ENCODE assay signal across 23 mouse cellular contexts in the genomic region with DNA sequence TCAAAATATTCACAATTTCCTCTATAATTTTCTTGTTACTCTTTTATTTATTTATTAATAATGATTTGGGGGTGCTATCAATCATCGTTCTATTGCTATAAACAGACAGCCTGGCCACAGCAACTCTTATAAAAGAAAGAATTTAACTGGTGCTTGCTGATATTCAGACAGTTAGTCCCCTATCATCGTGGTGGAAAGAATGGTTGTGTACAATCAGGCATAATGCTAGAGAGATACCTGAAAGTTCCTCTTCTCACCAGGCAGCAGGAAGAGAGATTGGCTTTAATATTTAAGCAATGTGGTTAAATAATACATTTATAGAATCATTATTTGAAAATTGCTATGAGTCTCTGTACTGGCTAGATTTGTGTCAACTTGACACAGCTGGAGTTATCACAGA. TPM values are rescaled to one million over a fixed set of nuclear protein-coding genes. Genes with fewer than 3 reads are reported as not detected.
DNase-seq lines count a peak whose midpoint lies in the region; ATAC-seq and TF ChIP-seq lines count a peak whose summit lies in the region.
"Had no signal": no experiment of that assay in that cellular context is flagged by ENCODE, and none has a peak within 500 bp of the region (broad histone marks: within the 10 kb centered on the region; RNA-seq: fewer than 3 reads in every experiment).

No protein-coding gene starts in this region.

- H3K79me2 ChIP-seq in MEL (ENCODE audit: control insufficient read depth, insufficient read depth, low read length, poor library complexity) = no peaks in the 10 kb centered on the region

- H3K27me3 ChIP-seq in MEL (ENCODE audit: control insufficient read depth in 1 of 2, insufficient read depth in 2 of 2, low read length in 2 of 2) = no peaks in the 10 kb centered on the region
- H3K27me3 ChIP-seq: CH12.LX, Patski had no signal

- H3K9ac ChIP-seq in MEL (ENCODE audit: control insufficient read depth, low read depth, low read length, poor library complexity, severe bottlenecking) = no peak overlapping the region

- TF ChIP-seq EP300 in MEL (IDR thresholded peaks at IDR 0.05; ENCODE audit: low read depth in 1 of 2, low read length in 2 of 2) = peak; percentile 81 to 89

- DNase-seq in MEL (ENCODE audit: low read depth, low spot score) = peak; percentile 50
- DNase-seq in embryo, embryonic 9.5 days (ENCODE audit: extremely low spot score) = no peak
- DNase-seq in frontal cortex, postnatal 36 days (ENCODE audit: low spot score in 2 of 2) = no peak
- DNase-seq: adrenal gland, adult 2 months; adrenal gland, adult 8-10 months; adrenal gland, postnatal 10 days; adrenal gland, postnatal 14 days; adrenal gland, postnatal 25 days; adrenal gland, postnatal 36 days; B cell, adult 2 months; cerebellum, adult 11 months; cerebellum, adult 11-12 months; cerebellum, adult 18-20 months; cerebellum, adult 2 months had no signal

- no peak for TF ChIP-seq POLR2A in MEL (IDR thresholded peaks at IDR 0.05; ENCODE audit: control insufficient read depth in 1 of 2, insufficient read depth in 1 of 2, low read depth in 1 of 2, low read length in 2 of 2, poor library complexity in 1 of 2)

- no peak overlapping the region for H3K4me3 ChIP-seq in MEL (ENCODE audit: control insufficient read depth in 1 of 2, insufficient read depth in 1 of 2, low read depth in 2 of 2, low read length in 2 of 2)

- TF ChIP-seq CTCF in MEL (IDR thresholded peaks at IDR 0.05 in 2 of 3, conservative IDR thresholded peaks at IDR 0.05 in 1 of 3; ENCODE audit: control insufficient read depth in 1 of 3, insufficient read depth in 1 of 3, low read depth in 2 of 3, low read length in 3 of 3, poor library complexity in 1 of 3, severe bottlenecking in 1 of 3) = no peak

- no peak for TF ChIP-seq RAD21 in MEL (IDR thresholded peaks at IDR 0.05; ENCODE audit: low read depth, low read length)

- ATAC-seq in common myeloid progenitor, adult 5-6 weeks (replicated peaks; ENCODE audit: low read depth, poor library complexity, severe bottlenecking) = peak; percentile 65; the same call in 1 of the 2 replicates
- 0 out of 2 replicates have a peak, but pooled peaks have one; percentile 11 for ATAC-seq in megakaryocyte progenitor cell, adult 5-6 weeks (replicated peaks; ENCODE audit: poor library complexity)
- ATAC-seq in erythroblast, adult 5-6 weeks (replicated peaks; ENCODE audit: low FRiP score, poor library complexity, severe bottlenecking) = no peak
- ATAC-seq: activated CD4-positive, CD25-positive, alpha-beta regulatory T cell, adult 4 months; CD4-positive, CD25-positive, alpha-beta regulatory T cell, adult 4 months; Patski had no signal

- H3K4me1 ChIP-seq in MEL (ENCODE audit: control insufficient read depth in 1 of 2, insufficient read depth in 2 of 2, low read length in 2 of 2) = peaks cover 6 to 15% of the 10 kb centered on the region in 2 experiments; a peak in 3 of 4 replicates

- peaks cover 0 to 4% of the 10 kb centered on the region in 2 experiments; a peak in 2 of 4 replicates for H3K36me3 ChIP-seq in MEL (ENCODE audit: control insufficient read depth in 1 of 2, insufficient read depth in 2 of 2, low read length in 2 of 2)
- H3K36me3 ChIP-seq: G1E had no signal

- H3K9me3 ChIP-seq in MEL (replicated peaks; ENCODE audit: insufficient read depth, low read length) = no peaks in the 10 kb centered on the region
- H3K9me3 ChIP-seq: G1E had no signal

- H3K27ac ChIP-seq in MEL (ENCODE audit: control insufficient read depth, low read depth, low read length) = peak overlapping the region; percentile 65; the same call in 1 of the 2 replicates

TF ChIP-seq in MEL, 35 proteins besides CTCF, POLR2A, EP300 and RAD21:
- TF ChIP-seq TBP (IDR thresholded peaks at IDR 0.05; ENCODE audit: low read depth, low read length) = 0 out of 2 replicates have a peak, but pooled peaks have one; percentile 12
- TF ChIP-seq RCOR1 (IDR thresholded peaks at IDR 0.05; ENCODE audit: low read depth, low read length) = no peak; the same call in none of the 2 replicates
- TF ChIP-seq KAT2A (conservative IDR thresholded peaks at IDR 0.05; ENCODE audit: low read depth, low read length) = no peak
- no peak for TF ChIP-seq MAZ (IDR thresholded peaks at IDR 0.05; ENCODE audit: low read depth, low read length)
- TF ChIP-seq TCF12 (IDR thresholded peaks at IDR 0.05; ENCODE audit: low read depth, low read length) = peak; percentile 80
- TF ChIP-seq ELF1 (IDR thresholded peaks at IDR 0.05; ENCODE audit: low read depth, low read length) = no peak
- TF ChIP-seq ETS1 (IDR thresholded peaks at IDR 0.05; ENCODE audit: low read depth, low read length) = peak; percentile 54; the same call in 1 of the 2 replicates
- TF ChIP-seq MEF2A (IDR thresholded peaks at IDR 0.05; ENCODE audit: extremely low read depth, insufficient replicate concordance, low read depth, low read length, poor library complexity, severe bottlenecking) = peak; percentile 8; the same call in 1 of the 2 replicates
- TF ChIP-seq MYB (IDR thresholded peaks at IDR 0.05; ENCODE audit: low read depth, low read length) = peak; percentile 65

RNA-seq across cellular contexts. Expression of a gene that starts 35.9 kb away (rescaled TPM):
- not detected in 2 replicates for total RNA-seq in MEL (2012; rRNA removed)
- not detected for polyA plus RNA-seq in MEL (2012; ENCODE audit: insufficient read depth in 1 of 2, insufficient read length in 2 of 2, low read depth in 1 of 2, low replicate concordance in 2 of 2, missing spikeins in 1 of 2)
- total RNA-seq in common myeloid progenitor, adult 5-6 weeks (2017) = 3.1 and 3.5 TPM in 2 replicates
- total RNA-seq in megakaryocyte progenitor cell, adult 5-6 weeks (2015) = 3.2 and 4.2 TPM in 2 replicates
- 1.5 and 1.9 TPM in 2 replicates for total RNA-seq in megakaryocyte progenitor cell, adult 5-6 weeks (2017)
- 1.3 TPM in 1 of 2 replicates, not detected in the other for total RNA-seq in erythroblast, adult 5-6 weeks (2015; ENCODE audit: low replicate concordance)
- total RNA-seq in erythroblast, adult 5-6 weeks (2017; ENCODE audit: low replicate concordance) = 0.28 and 2.2 TPM in 2 replicates
- total RNA-seq: adrenal gland, postnatal 36 days; adrenal gland, postnatal 4 days; CH12.LX had no signal
